9 mouse cellular contexts compared by ENCODE assay signal in the genomic region with DNA sequence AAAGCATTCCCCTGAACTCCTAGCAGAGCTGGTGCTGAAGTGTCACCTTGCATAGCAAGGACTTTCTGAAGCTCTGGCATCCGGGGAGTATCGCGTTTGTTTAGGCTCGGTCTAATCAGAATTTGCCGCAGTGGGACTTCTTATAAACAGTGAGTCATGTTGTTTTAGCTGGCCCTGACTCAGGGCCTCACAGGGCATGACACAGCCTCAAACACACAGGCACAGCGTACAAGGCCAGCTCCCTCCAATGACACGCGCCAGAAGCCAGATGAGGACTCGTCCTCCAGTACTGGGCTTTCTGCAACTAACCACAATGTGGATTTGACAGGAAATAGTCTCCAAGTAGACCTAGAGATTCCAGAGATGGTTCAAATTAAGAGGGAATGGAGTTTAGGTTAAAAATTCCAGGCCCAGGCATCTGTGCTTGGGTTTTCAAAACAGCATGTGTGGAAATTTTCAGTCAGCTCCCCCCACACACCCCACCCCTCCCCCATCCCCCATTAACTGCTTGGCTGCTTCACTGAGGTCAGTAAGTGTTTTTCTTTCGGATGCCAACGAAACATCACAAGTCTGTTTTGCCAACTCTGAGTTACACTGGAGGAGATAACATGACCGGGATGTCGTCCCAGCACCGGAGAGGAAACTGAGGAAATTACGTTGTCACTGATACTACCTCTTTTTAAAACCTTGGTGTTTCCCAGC. TPM values are rescaled to one million over a fixed set of nuclear protein-coding genes. Genes with fewer than 3 reads are reported as not detected.
DNase-seq lines count a peak whose midpoint lies in the region; ATAC-seq and TF ChIP-seq lines count a peak whose summit lies in the region.
"Had no signal": no experiment of that assay in that cellular context is flagged by ENCODE, and none has a peak within 500 bp of the region (broad histone marks: within the 10 kb centered on the region; RNA-seq: fewer than 3 reads in every experiment).

No protein-coding gene starts in this region.

- H3K9me3 ChIP-seq in heart, embryonic 10.5 days: no peaks in the 10 kb centered on the region
- no peaks in the 10 kb centered on the region for H3K9me3 ChIP-seq in kidney, embryonic 16.5 days (ENCODE audit: low read length)
- H3K9me3 ChIP-seq in forebrain, embryonic 13.5 days (replicated peaks): no peaks in the 10 kb centered on the region
- H3K9me3 ChIP-seq: neural tube, embryonic 13.5 days had no signal

- 7% methylated on average over 15 of the region's 15 CpGs for WGBS in heart, embryonic 10.5 days
- 7% methylated on average over 15 of the region's 15 CpGs for WGBS in kidney, embryonic 16.5 days
- 60% methylated on average over 15 of the region's 15 CpGs for WGBS in thymus, adult 2 months
- 70% methylated on average over 15 of the region's 15 CpGs for WGBS in forebrain, embryonic 13.5 days

- peak; percentile 61 for DNase-seq in R1 (ENCODE audit: low read depth, low spot score)
- peak; percentile 35 for DNase-seq in c-Kit-positive CD71-negative TER-119-negative erythroid progenitor cells, embryonic 14.5 days (ENCODE audit: low read depth)
- peak; percentile 90 for DNase-seq in heart, embryonic 10.5 days (ENCODE audit: low spot score)
- DNase-seq in lung, postnatal 14 days: peak; percentile 59
- DNase-seq in cerebellum, adult 9-11 months: no peak
- DNase-seq in thymus, adult 2 months: no peak

- peak overlapping the region; percentile 53 for H3K27ac ChIP-seq in heart, embryonic 10.5 days
- H3K27ac ChIP-seq in kidney, embryonic 16.5 days (ENCODE audit: low read length): peak overlapping the region; percentile 27
- no peak overlapping the region for H3K27ac ChIP-seq in thymus, adult 2 months (ENCODE audit: control insufficient read depth, insufficient read depth, low read length)
- no peak overlapping the region for H3K27ac ChIP-seq in forebrain, embryonic 13.5 days
- H3K27ac ChIP-seq: neural tube, embryonic 13.5 days had no signal

- no peak overlapping the region for H3K9ac ChIP-seq in kidney, embryonic 16.5 days (replicated peaks; ENCODE audit: low read length)
- no peak overlapping the region for H3K9ac ChIP-seq in forebrain, embryonic 13.5 days
- H3K9ac ChIP-seq: neural tube, embryonic 13.5 days had no signal

- TF ChIP-seq POLR2A in thymus, adult 2 months (IDR thresholded peaks at IDR 0.05; ENCODE audit: control insufficient read depth, extremely low read depth, insufficient read depth, low read length, poor library complexity): no peak

- peak; percentile 94 for ATAC-seq in kidney, embryonic 16.5 days (ENCODE audit: low FRiP score, low TSS enrichment)
- ATAC-seq in forebrain, embryonic 13.5 days: no peak

- H3K4me1 ChIP-seq in heart, embryonic 10.5 days: peaks cover 46% of the 10 kb centered on the region
- H3K4me1 ChIP-seq in kidney, embryonic 16.5 days (ENCODE audit: insufficient read depth, low read length): peaks cover 32% of the 10 kb centered on the region
- H3K4me1 ChIP-seq in thymus, adult 2 months (replicated peaks; ENCODE audit: control insufficient read depth, insufficient read depth, low read length): no peaks in the 10 kb centered on the region
- no peaks in the 10 kb centered on the region for H3K4me1 ChIP-seq in forebrain, embryonic 13.5 days

- peak overlapping the region; percentile 40 for H3K4me3 ChIP-seq in heart, embryonic 10.5 days
- H3K4me3 ChIP-seq in kidney, embryonic 16.5 days (ENCODE audit: low read length): no peak overlapping the region
- no peak overlapping the region for H3K4me3 ChIP-seq in thymus, adult 2 months (ENCODE audit: control insufficient read depth, insufficient read depth, low read length)
- H3K4me3 ChIP-seq in forebrain, embryonic 13.5 days: no peak overlapping the region
- H3K4me3 ChIP-seq: neural tube, embryonic 13.5 days had no signal

- no peak for TF ChIP-seq CTCF in thymus, adult 2 months (IDR thresholded peaks at IDR 0.05; ENCODE audit: borderline replicate concordance, control insufficient read depth, extremely low read depth, insufficient read depth, low read length, poor library complexity)

- no peaks in the 10 kb centered on the region for H3K27me3 ChIP-seq in heart, embryonic 10.5 days (ENCODE audit: insufficient read depth, poor library complexity, severe bottlenecking)
- H3K27me3 ChIP-seq in kidney, embryonic 16.5 days (ENCODE audit: insufficient read depth, low read length): no peaks in the 10 kb centered on the region
- H3K27me3 ChIP-seq in thymus, adult 2 months (ENCODE audit: control insufficient read depth, insufficient read depth, low read length): no peaks in the 10 kb centered on the region
- H3K27me3 ChIP-seq in forebrain, embryonic 13.5 days: no peaks in the 10 kb centered on the region
- H3K27me3 ChIP-seq: neural tube, embryonic 13.5 days had no signal

- H3K36me3 ChIP-seq in heart, embryonic 10.5 days: no peaks in the 10 kb centered on the region; the same call in 1 of the 2 replicates
- no peaks in the 10 kb centered on the region for H3K36me3 ChIP-seq in kidney, embryonic 16.5 days (ENCODE audit: insufficient read depth, low read length)
- H3K36me3 ChIP-seq in thymus, adult 2 months (ENCODE audit: control insufficient read depth, insufficient read depth, low read length): no peaks in the 10 kb centered on the region
- H3K36me3 ChIP-seq in forebrain, embryonic 13.5 days (ENCODE audit: poor library complexity, severe bottlenecking): no peaks in the 10 kb centered on the region
- H3K36me3 ChIP-seq: neural tube, embryonic 13.5 days had no signal

- peak overlapping the region; percentile 22 for H3K4me2 ChIP-seq in kidney, embryonic 16.5 days (replicated peaks; ENCODE audit: low read depth, low read length)
- no peak overlapping the region for H3K4me2 ChIP-seq in forebrain, embryonic 13.5 days
- H3K4me2 ChIP-seq: neural tube, embryonic 13.5 days had no signal

RNA-seq across cellular contexts. Expression of a gene that starts 14.8 kb away (rescaled TPM):
- polyA plus RNA-seq in heart, embryonic 10.5 days (2016; fragmentation: Nextera tagmentation; extraction: Ambion mirVana): 23.0 and 38.1 TPM in 2 replicates
- 22.9 and 24.9 TPM in 2 replicates for polyA plus RNA-seq in kidney, embryonic 16.5 days (2015; fragmentation: Nextera tagmentation; extraction: Ambion mirVana)
- polyA plus RNA-seq in thymus, adult 2 months (2012; rRNA removed): 0.77 and 0.78 TPM in 2 replicates
- polyA plus RNA-seq in forebrain, embryonic 13.5 days (2015; fragmentation: Nextera tagmentation; extraction: Ambion mirVana): 4.5 and 5.3 TPM in 2 replicates

Comparison
In these comparisons a context has a peak if more than half of its experiments do, and no peak if none do; other contexts are left out.
1. DNase-seq: peak in R1 (single experiment), c-Kit-positive CD71-negative TER-119-negative erythroid progenitor cells, embryonic 14.5 days (single experiment), heart, embryonic 10.5 days (single experiment) and lung, postnatal 14 days (single experiment); none in cerebellum, adult 9-11 months (single experiment) and thymus, adult 2 months (single experiment).
2. H3K27ac ChIP-seq: peak in heart, embryonic 10.5 days (single experiment) and kidney, embryonic 16.5 days (single experiment); none in thymus, adult 2 months (single experiment) and forebrain, embryonic 13.5 days (single experiment).